Mouse (Mus musculus): Measurements from ENCODE around the gene Rgma. TPM values are rescaled to one million over a fixed set of nuclear protein-coding genes. Genes with fewer than 3 reads are reported as not detected.

Rgma gene
- not detected in 2 replicates for total RNA-seq (2014; fragmentation: Nextera tagmentation)
- not detected in 2 replicates for total RNA-seq (2017)

GRCm38 (mm10) chr7:73375257-73376100 is at the start of gene Rgma:
Gene Rgma, plus strand, starts transcription at chr7:73375509.
- peak; percentile 33; the same call in 1 of the 2 replicates for ATAC-seq (replicated peaks; ENCODE audit: low FRiP score, low TSS enrichment, poor library complexity, severe bottlenecking)

GRCm38 (mm10) chr7:73326236-73326635 is 49.1 kb upstream of the Rgma start:
- no peak for ATAC-seq (replicated peaks; ENCODE audit: low FRiP score, low TSS enrichment, poor library complexity, severe bottlenecking)

DNA sequence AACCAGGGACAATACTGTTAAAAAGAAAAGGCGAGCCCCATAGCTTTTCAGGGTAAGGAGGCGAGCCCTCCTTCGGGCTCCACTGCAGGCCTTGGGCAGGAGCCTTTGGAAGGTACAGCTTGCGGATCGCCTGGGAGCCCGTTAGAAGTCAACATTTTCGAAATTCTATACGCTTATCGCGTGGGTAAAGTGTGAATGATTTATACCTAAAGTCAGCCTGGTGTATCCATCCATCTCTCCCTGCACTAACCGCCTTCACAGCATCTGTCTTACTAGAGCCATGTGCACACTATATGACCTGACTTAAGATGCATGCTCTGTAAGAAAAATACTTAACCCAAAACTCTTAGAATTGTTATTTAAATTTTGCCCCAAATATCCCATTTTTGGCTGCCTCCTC is 48.6 kb upstream of the Rgma start:
- no peak for ATAC-seq (replicated peaks; ENCODE audit: low FRiP score, low TSS enrichment, poor library complexity, severe bottlenecking)

- no peak for ATAC-seq (replicated peaks; ENCODE audit: low FRiP score, low TSS enrichment, poor library complexity, severe bottlenecking)
Measured at GRCm38 (mm10) chr7:73327193-73327592, 48.1 kb upstream of the Rgma start.

DNA sequence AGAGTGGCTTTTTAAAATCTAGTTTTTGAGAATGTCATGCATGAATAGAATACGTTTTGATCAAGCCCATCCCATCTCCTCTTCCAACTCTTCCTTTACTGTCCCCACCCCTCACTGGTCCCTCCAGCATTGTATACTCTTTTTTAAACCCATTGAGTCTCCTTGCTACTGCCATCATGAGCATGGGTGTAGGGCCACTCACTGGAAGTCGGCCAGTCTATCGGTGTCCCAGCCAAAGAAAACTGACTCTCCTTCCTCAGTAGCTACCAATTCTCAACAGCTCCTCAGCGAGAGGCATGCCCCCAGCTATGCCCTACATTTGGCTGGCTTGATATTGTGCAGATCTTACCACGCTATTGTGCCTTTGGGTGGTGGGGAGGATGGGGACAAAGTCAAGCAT is 47.7 kb upstream of the Rgma start:
- no peak for ATAC-seq (replicated peaks; ENCODE audit: low FRiP score, low TSS enrichment, poor library complexity, severe bottlenecking)

- no peak for ATAC-seq (replicated peaks; ENCODE audit: low FRiP score, low TSS enrichment, poor library complexity, severe bottlenecking)
Measured at GRCm38 (mm10) chr7:73328653-73329207, 46.6 kb upstream of the Rgma start.

DNA sequence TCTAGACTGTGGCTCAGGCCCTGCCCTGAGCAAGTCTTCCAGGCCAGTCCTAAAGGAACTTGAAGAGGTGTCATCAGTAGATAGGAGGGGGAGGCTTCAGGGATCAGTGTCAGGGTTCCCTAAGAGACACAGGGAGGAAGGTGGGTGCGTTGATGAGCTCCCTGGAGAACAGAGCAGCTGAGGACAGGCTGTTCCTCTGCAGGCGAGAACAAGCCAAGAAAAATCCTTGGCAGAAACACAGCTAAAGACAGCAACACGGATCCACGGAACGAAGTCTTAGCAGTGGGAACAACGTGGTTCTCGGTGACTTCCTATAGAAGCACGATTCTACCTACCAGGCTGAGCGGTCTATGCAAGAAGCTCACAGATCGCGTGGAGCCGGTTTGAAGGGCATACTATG is 44.6 kb upstream of the Rgma start:
- ATAC-seq (replicated peaks; ENCODE audit: low FRiP score, low TSS enrichment, poor library complexity, severe bottlenecking) = no peak

DNA sequence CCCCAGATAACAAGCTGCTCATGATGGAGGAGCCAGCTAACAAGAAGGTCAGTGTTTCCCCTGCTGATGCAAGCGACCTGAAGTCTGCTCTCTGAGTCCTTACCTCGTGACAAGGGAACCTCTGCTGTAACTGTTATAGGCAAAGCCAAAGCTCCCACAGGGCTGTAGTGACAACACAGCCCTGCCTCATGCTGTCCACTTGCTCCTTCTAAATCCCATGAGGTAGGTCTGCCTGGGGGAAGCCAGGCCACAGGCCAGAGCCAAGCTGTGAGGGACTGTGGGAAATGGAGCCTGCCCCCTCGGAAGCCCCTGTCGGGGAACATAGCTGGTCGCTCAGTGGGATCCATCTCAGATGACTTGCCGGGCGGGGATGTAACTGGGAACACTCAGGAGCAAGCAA is 43.7 kb upstream of the Rgma start:
- ATAC-seq (replicated peaks; ENCODE audit: low FRiP score, low TSS enrichment, poor library complexity, severe bottlenecking) = no peak

- no peak for ATAC-seq (replicated peaks; ENCODE audit: low FRiP score, low TSS enrichment, poor library complexity, severe bottlenecking)
Measured at GRCm38 (mm10) chr7:73333398-73333988, 41.8 kb upstream of the Rgma start.

DNA sequence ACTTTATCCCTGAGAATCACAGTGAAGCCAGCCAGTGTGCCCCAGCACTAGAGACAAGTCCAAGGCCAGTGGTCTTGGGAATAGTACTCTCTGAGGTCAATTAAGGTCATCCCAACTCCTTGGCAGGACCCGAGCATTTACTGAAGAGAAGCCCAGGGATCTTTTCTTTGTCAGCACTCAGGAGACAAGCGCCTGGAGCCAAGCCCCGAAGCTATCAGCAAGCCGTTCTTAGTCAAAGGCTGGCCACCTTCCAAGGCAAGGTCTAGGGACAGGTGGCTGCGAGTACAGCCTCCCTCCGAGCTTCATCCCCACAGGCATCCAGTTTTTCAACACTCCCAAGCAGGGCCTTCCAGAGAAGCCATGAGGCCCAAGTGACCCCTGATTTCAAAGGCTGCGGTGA is 40.4 kb upstream of the Rgma start:
- ATAC-seq (replicated peaks; ENCODE audit: low FRiP score, low TSS enrichment, poor library complexity, severe bottlenecking) = no peak

GRCm38 (mm10) chr7:73336380-73336779 is 38.9 kb upstream of the Rgma start:
- no peak for ATAC-seq (replicated peaks; ENCODE audit: low FRiP score, low TSS enrichment, poor library complexity, severe bottlenecking)

GRCm38 (mm10) chr7:73338353-73338752 is 37.0 kb upstream of the Rgma start:
- no peak for ATAC-seq (replicated peaks; ENCODE audit: low FRiP score, low TSS enrichment, poor library complexity, severe bottlenecking)

DNA sequence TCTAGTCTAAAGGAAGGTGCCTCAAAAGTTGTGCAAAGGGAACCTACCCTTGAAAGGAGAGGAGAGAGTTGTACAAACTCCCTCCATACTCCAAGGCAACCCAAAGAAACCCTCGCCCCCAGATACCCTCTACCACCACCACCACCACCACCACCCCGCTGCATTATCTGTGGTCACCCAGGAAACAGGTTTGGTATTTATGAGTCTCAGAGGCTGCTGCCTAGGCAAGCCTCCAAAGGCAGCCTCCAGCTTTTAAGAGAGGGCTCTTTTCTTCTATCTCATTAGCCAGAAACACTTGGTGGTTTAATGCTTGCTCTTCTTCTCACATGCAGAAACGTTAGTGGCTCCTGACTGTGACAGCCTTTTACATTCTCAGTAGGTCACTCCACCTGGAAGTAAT is 31.5 kb upstream of the Rgma start:
- no peak for ATAC-seq (replicated peaks; ENCODE audit: low FRiP score, low TSS enrichment, poor library complexity, severe bottlenecking)

- no peak for ATAC-seq (replicated peaks; ENCODE audit: low FRiP score, low TSS enrichment, poor library complexity, severe bottlenecking)
Measured at GRCm38 (mm10) chr7:73348585-73349124, 26.7 kb upstream of the Rgma start.

- ATAC-seq (replicated peaks; ENCODE audit: low FRiP score, low TSS enrichment, poor library complexity, severe bottlenecking) = no peak
Measured at GRCm38 (mm10) chr7:73349158-73349557, 26.2 kb upstream of the Rgma start.

DNA sequence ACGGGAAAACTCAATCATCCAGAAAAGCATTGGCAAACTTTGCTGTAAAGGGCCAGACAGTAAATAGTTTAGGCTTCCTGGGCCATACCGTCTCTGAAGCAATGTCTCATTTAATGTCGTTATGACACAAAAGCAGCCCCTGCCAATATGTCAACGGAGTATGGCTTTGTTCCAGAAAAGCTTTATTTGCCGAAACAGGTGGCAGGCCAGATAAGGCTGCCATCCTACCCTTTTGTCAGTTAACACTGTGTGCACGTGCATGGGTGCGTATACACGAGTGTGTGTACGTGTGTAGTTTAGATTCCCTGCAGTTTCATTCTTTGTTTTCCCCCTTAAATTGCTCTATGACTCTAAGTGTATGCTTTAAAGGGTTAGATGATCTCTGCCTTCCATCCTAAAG is 20.1 kb upstream of the Rgma start:
- no peak; the same call in 1 of the 2 replicates for ATAC-seq (replicated peaks; ENCODE audit: low FRiP score, low TSS enrichment, poor library complexity, severe bottlenecking)

- no peak for ATAC-seq (replicated peaks; ENCODE audit: low FRiP score, low TSS enrichment, poor library complexity, severe bottlenecking)
Measured at GRCm38 (mm10) chr7:73356901-73357300, 18.4 kb upstream of the Rgma start.

DNA sequence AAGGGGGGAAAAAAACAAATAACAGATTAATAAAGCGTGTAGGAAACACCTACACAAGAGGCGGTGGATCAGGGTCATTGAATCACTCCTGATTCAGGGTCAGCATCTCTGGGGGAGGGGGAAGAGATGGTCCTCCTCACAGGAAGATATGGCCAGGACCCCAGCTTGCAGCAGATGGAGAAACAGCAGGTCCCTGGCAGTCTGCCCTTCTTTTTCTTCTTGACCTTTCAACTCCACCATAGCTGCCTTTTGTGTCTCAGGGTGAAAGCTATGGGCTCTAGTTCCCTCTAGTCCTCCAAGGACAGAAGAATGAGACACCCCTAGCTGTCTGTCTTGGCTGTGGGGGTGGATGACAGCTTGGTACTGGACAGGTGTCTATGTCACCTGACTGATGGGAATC is 17.7 kb upstream of the Rgma start:
- no peak for ATAC-seq (replicated peaks; ENCODE audit: low FRiP score, low TSS enrichment, poor library complexity, severe bottlenecking)

DNA sequence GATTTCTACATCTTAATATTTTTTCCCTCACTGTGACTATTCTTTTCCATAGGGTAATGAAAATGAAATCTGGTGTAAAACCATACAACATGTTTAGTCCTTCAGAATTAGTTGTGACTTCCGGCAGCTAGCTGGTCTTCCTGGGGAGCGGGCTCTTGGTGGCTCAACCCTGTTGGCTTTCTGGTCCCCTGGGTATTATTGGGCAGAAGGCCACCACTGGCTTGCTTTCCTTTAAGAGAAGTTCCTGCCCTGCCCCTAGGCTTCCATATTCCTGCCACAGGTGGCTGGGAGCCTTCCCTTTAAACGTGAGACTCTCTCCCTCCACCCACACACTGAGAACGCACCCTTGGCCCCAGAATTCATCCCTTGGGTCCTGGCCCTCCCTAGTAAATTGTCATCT is 9.8 kb upstream of the Rgma start:
- no peak for ATAC-seq (replicated peaks; ENCODE audit: low FRiP score, low TSS enrichment, poor library complexity, severe bottlenecking)

- no peak for ATAC-seq (replicated peaks; ENCODE audit: low FRiP score, low TSS enrichment, poor library complexity, severe bottlenecking)
Measured at GRCm38 (mm10) chr7:73365965-73366364, 9.3 kb upstream of the Rgma start.
